Mouse (Mus musculus) erythroblast, embryonic 14.5 days (primary cell): ENCODE measurements around the gene Hck. TPM values are rescaled to one million over a fixed set of nuclear protein-coding genes. Genes with fewer than 3 reads are reported as not detected.

Experiments used
- H3K27me3 ChIP-seq: 2 replicates; pipeline ENCODE4 v1.6.1; 2012; ENCODE audit warnings: inconsistent platforms; ENCODE audit not compliant: control insufficient read depth
- H3K36me3 ChIP-seq: 2 replicates; pipeline ENCODE4 v1.6.1; 2012; ENCODE audit warnings: mild to moderate bottlenecking, inconsistent platforms; ENCODE audit not compliant: control insufficient read depth
- H3K4me1 ChIP-seq: 2 replicates; pipeline ENCODE4 v1.6.1; 2012; ENCODE audit warnings: inconsistent platforms; ENCODE audit not compliant: control insufficient read depth
- H3K4me3 ChIP-seq: replicated peaks from 2 replicates; pipeline ENCODE3; 2012; ENCODE audit warnings: moderate library complexity, mild to moderate bottlenecking, inconsistent platforms
- H3K9me3 ChIP-seq: 2 replicates; pipeline ENCODE4 v1.6.1; 2012; ENCODE audit warnings: low read length, inconsistent platforms, mixed read lengths; ENCODE audit not compliant: control insufficient read depth
- GATA1 ChIP-seq: IDR thresholded peaks from 2 replicates; pipeline ENCODE4 v1.6.1; 2012; ENCODE audit warnings: low read length, inconsistent platforms, mixed read lengths
- TAL1 ChIP-seq: IDR thresholded peaks from 3 replicates; pipeline ENCODE4 v1.6.1; 2012; ENCODE audit warnings: low read length, inconsistent platforms, mixed read lengths
- polyA plus RNA-seq: library from polyadenylated mRNA; stranded (reverse); fragments of >175 nt; gene quantifications from 2 replicates; pipeline ENCODE4 v1.2.3, GENCODE M21; 2012

Hck gene
- polyA plus RNA-seq, 1 experiment = 0.13 TPM

- Histone ChIP-seq H3K27me3 (no peaks in the 10 kb centered on the region), H3K36me3 (peaks cover 49% of the 10 kb centered on the region), H3K4me3 (no peak overlapping the region), H3K4me1 (peaks cover 3% of the 10 kb centered on the region; the same call in 1 of the 2 replicates), H3K9me3 (no peaks in the 10 kb centered on the region)
- no peak for TF ChIP-seq GATA1
- no peak for TF ChIP-seq TAL1
Observed at GRCm38 (mm10) chr2:153177188-153177587, 68.9 kb downstream of the Hck start.

- Histone ChIP-seq H3K27me3 (no peaks in the 10 kb centered on the region), H3K36me3 (peaks cover 68% of the 10 kb centered on the region), H3K9me3 (no peaks in the 10 kb centered on the region), H3K4me3 (no peak overlapping the region), H3K4me1 (peaks cover 3% of the 10 kb centered on the region; the same call in 1 of the 2 replicates)
- TF ChIP-seq TAL1 (no peak), GATA1 (no peak)
Observed at GRCm38 (mm10) chr2:153179126-153179860, 71.0 kb downstream of the Hck start.

GRCm38 (mm10) chr2:153179961-153180360 is 71.7 kb downstream of the Hck start:
- Histone ChIP-seq H3K4me1 (peaks cover 3% of the 10 kb centered on the region; the same call in 1 of the 2 replicates), H3K27me3 (no peaks in the 10 kb centered on the region), H3K36me3 (peaks cover 72% of the 10 kb centered on the region), H3K9me3 (no peaks in the 10 kb centered on the region), H3K4me3 (no peak overlapping the region)
- TF ChIP-seq TAL1 (no peak), GATA1 (no peak)

GRCm38 (mm10) chr2:153186176-153186591 is 77.9 kb downstream of the Hck start:
- peaks cover 10% of the 10 kb centered on the region for H3K4me1 ChIP-seq
- no peak for TF ChIP-seq TAL1
- H3K9me3 ChIP-seq = no peaks in the 10 kb centered on the region
- no peaks in the 10 kb centered on the region for H3K27me3 ChIP-seq
- peaks cover 100% of the 10 kb centered on the region for H3K36me3 ChIP-seq
- no peak overlapping the region for H3K4me3 ChIP-seq

- Histone ChIP-seq H3K36me3 (peaks cover 100% of the 10 kb centered on the region), H3K27me3 (no peaks in the 10 kb centered on the region), H3K4me1 (peaks cover 16% of the 10 kb centered on the region), H3K9me3 (no peaks in the 10 kb centered on the region), H3K4me3 (no peak overlapping the region)
- TF ChIP-seq GATA1 (no peak), TAL1 (no peak)
Observed at GRCm38 (mm10) chr2:153187848-153188247, 79.6 kb downstream of the Hck start.

GRCm38 (mm10) chr2:153191242-153191641 is 83.0 kb downstream of the Hck start:
- Histone ChIP-seq H3K36me3 (peaks cover 94% of the 10 kb centered on the region), H3K4me3 (no peak overlapping the region), H3K9me3 (no peaks in the 10 kb centered on the region), H3K27me3 (no peaks in the 10 kb centered on the region), H3K4me1 (peaks cover 24% of the 10 kb centered on the region)
- no peak for TF ChIP-seq GATA1
- TF ChIP-seq TAL1 = no peak

- Histone ChIP-seq H3K36me3 (peaks cover 89% of the 10 kb centered on the region), H3K4me3 (no peak overlapping the region), H3K4me1 (peaks cover 24% of the 10 kb centered on the region), H3K27me3 (no peaks in the 10 kb centered on the region), H3K9me3 (no peaks in the 10 kb centered on the region)
- TF ChIP-seq TAL1 = no peak
- no peak for TF ChIP-seq GATA1
Observed at GRCm38 (mm10) chr2:153194255-153194654, 86.0 kb downstream of the Hck start.

- no peak for TF ChIP-seq GATA1
- TF ChIP-seq TAL1 = no peak
- H3K36me3 ChIP-seq = peaks cover 83% of the 10 kb centered on the region
- H3K9me3 ChIP-seq = no peaks in the 10 kb centered on the region
- H3K4me3 ChIP-seq = no peak overlapping the region
- peaks cover 14% of the 10 kb centered on the region for H3K4me1 ChIP-seq
- H3K27me3 ChIP-seq = no peaks in the 10 kb centered on the region
Observed at GRCm38 (mm10) chr2:153198485-153198884, 90.2 kb downstream of the Hck start.

GRCm38 (mm10) chr2:153199114-153199513 is 90.8 kb downstream of the Hck start:
- H3K4me3 ChIP-seq = no peak overlapping the region
- H3K9me3 ChIP-seq = no peaks in the 10 kb centered on the region
- H3K4me1 ChIP-seq = peaks cover 10% of the 10 kb centered on the region
- peaks cover 85% of the 10 kb centered on the region for H3K36me3 ChIP-seq
- TF ChIP-seq GATA1 = no peak
- H3K27me3 ChIP-seq = no peaks in the 10 kb centered on the region

Other genes with a start within 250 kb of the Hck start
- not detected in 2 replicates for gene Mylk2, start 197.1 kb upstream of the Hck start, polyA plus RNA-seq
- not detected in 2 replicates for gene Foxs1, start 175.3 kb upstream of the Hck start, polyA plus RNA-seq
- not detected in 2 replicates for gene Dusp15, start 156.8 kb upstream of the Hck start, polyA plus RNA-seq
- not detected in 2 replicates for gene Ttll9, start 146.0 kb upstream of the Hck start, polyA plus RNA-seq
- gene Pdrg1, start 93.0 kb upstream of the Hck start, polyA plus RNA-seq = 1.2 and 1.4 TPM in 2 replicates
- gene Xkr7, start 76.6 kb upstream of the Hck start, polyA plus RNA-seq = not detected in 2 replicates
- gene Ccm2l, start 42.5 kb upstream of the Hck start, polyA plus RNA-seq = 0.02 TPM in 1 of 2 replicates, not detected in the other
- gene Tm9sf4, start 52.8 kb downstream of the Hck start, polyA plus RNA-seq = 2.4 and 2.8 TPM in 2 replicates
- gene Tspyl3, start 117.0 kb downstream of the Hck start, polyA plus RNA-seq = 0.14 and 0.16 TPM in 2 replicates
- 2.2 and 2.3 TPM in 2 replicates for gene Plagl2, start 133.0 kb downstream of the Hck start, polyA plus RNA-seq
- gene Pofut1, start 133.1 kb downstream of the Hck start, polyA plus RNA-seq = 0.58 and 0.97 TPM in 2 replicates
- gene Kif3b, start 182.9 kb downstream of the Hck start, polyA plus RNA-seq = 0.02 and 0.05 TPM in 2 replicates
- gene Asxl1, start 237.4 kb downstream of the Hck start, polyA plus RNA-seq = 0.57 and 0.97 TPM in 2 replicates